Mouse (Mus musculus) C2C12 (cell line): Measurements from ENCODE around the gene Rsad1.

Source experiments
- CTCF ChIP-seq: IDR thresholded peaks from one replicate; pipeline ENCODE4 v1.5.1; 2011; ENCODE audit not compliant: control insufficient read depth, insufficient read depth, insufficient read length
- FOSL1 ChIP-seq: IDR thresholded peaks from one replicate; pipeline ENCODE4 v1.8.0; 2011; ENCODE audit warnings: mild to moderate bottlenecking, low read length; ENCODE audit not compliant: poor library complexity, insufficient read depth, severe bottlenecking

- TF ChIP-seq CTCF, result no peak
- no peak for TF ChIP-seq FOSL1
These were observed 15.5 kb upstream of the Rsad1 start, which contains the start of gene Chad for GRCm38 (mm10) chr11:94564437-94565150.
